Mouse (Mus musculus) regulatory T cell (primary cell): ENCODE measurements around the gene Nkg7.

Source experiments
- in situ Hi-C: fragments of 300-600 bp; cut with MboI, MseI; formaldehyde crosslinking; loops from one replicate; pipeline ENCODE4 v1.15.1; 2025; ENCODE audit warnings: high pct_unique_total_duplicates

Gene Nkg7

GRCm38 (mm10) chr7:43436341-43437255 is at the start of gene Nkg7:
Nkg7 (plus strand) TSS chr7:43437073.
- in situ Hi-C loops = no loop called here

GRCm38 (mm10) chr7:43392349-43393121 is 44.3 kb upstream of the Nkg7 start:
- in situ Hi-C loops = no loop called here

GRCm38 (mm10) chr7:43399501-43399900 is 37.4 kb upstream of the Nkg7 start:
- in situ Hi-C loops = no loop called here

- in situ Hi-C loops = no loop called here
These were observed 34.2 kb upstream of the Nkg7 start for GRCm38 (mm10) chr7:43402718-43403117.

GRCm38 (mm10) chr7:43407573-43407972 is 29.3 kb upstream of the Nkg7 start:
- in situ Hi-C loops = no loop called here

- in situ Hi-C loops = no loop called here
These were observed 28.7 kb upstream of the Nkg7 start, which contains the start of gene Siglecg for GRCm38 (mm10) chr7:43408131-43408553. Siglecg (plus strand) TSS chr7:43408204.

- in situ Hi-C loops = no loop called here
These were observed 27.8 kb upstream of the Nkg7 start for GRCm38 (mm10) chr7:43409084-43409483.

- in situ Hi-C loops = loop anchor here (5.0 kb wide), 1 partner anchor 1381 kb away; no protein-coding TSS in a partner anchor
These were observed 25.1 kb upstream of the Nkg7 start for GRCm38 (mm10) chr7:43411724-43412123.

- in situ Hi-C loops = no loop called here
These were observed 19.6 kb upstream of the Nkg7 start for GRCm38 (mm10) chr7:43417298-43417697.

- in situ Hi-C loops = no loop called here
These were observed 13.8 kb upstream of the Nkg7 start for GRCm38 (mm10) chr7:43422995-43423617.

GRCm38 (mm10) chr7:43423991-43424625 is 12.8 kb upstream of the Nkg7 start:
- in situ Hi-C loops = no loop called here

GRCm38 (mm10) chr7:43427406-43427805 is 9.5 kb upstream of the Nkg7 start, which contains the start of gene Lim2:
Lim2 (plus strand) TSS chr7:43427670.
- in situ Hi-C loops = no loop called here

GRCm38 (mm10) chr7:43429500-43429899 is 7.4 kb upstream of the Nkg7 start:
- in situ Hi-C loops = no loop called here

GRCm38 (mm10) chr7:43432891-43433290 is 4.0 kb upstream of the Nkg7 start:
- in situ Hi-C loops = no loop called here

- in situ Hi-C loops = no loop called here
These were observed 2.2 kb upstream of the Nkg7 start for GRCm38 (mm10) chr7:43434676-43435075.

- in situ Hi-C loops = no loop called here
These were observed 1.7 kb downstream of the Nkg7 start for GRCm38 (mm10) chr7:43438611-43439010.

GRCm38 (mm10) chr7:43440482-43440881 is 3.6 kb downstream of the Nkg7 start, which contains the start of gene Cldnd2:
Cldnd2 (plus strand) TSS chr7:43440782.
- in situ Hi-C loops = no loop called here

GRCm38 (mm10) chr7:43441071-43441470 is 4.2 kb downstream of the Nkg7 start:
- in situ Hi-C loops = no loop called here

GRCm38 (mm10) chr7:43442684-43443083 is 5.8 kb downstream of the Nkg7 start:
- in situ Hi-C loops = no loop called here

- in situ Hi-C loops = no loop called here
These were observed 6.4 kb downstream of the Nkg7 start for GRCm38 (mm10) chr7:43443126-43443916.

GRCm38 (mm10) chr7:43443917-43444293 is 7.0 kb downstream of the Nkg7 start, which contains the start of the genes Etfb and Gm45233:
Etfb (plus strand) TSS chr7:43444083.
Gm45233 (plus strand) TSS chr7:43444128.
- in situ Hi-C loops = no loop called here
